Mouse (Mus musculus) gastrocnemius, postnatal 4 days (tissue): ENCODE data around the gene Ube2d3. TPM values are rescaled to one million over a fixed set of nuclear protein-coding genes. Genes with fewer than 3 reads are reported as not detected.
"Not testable (repeated sequence)": the region's sequence is repeated elsewhere in the genome, so short reads cannot be mapped to it uniquely, and the experiment has no call there.

ENCODE experiments used
- DNase-seq, 2 experiments: peaks; one replicate each; pipeline ENCODE4 v3.0.0; 2021 to 2022; ENCODE audit warnings: low spot score in 2 of 2, mixed read lengths in 2 of 2
- total RNA-seq, 2 experiments: library from RNA; stranded (reverse); gene quantifications; 2 replicates each; pipeline ENCODE4 v1.2.3; 2021

Gene Ube2d3
- total RNA-seq, 2 experiments from 2014 or later = 313 to 355 TPM

DNA sequence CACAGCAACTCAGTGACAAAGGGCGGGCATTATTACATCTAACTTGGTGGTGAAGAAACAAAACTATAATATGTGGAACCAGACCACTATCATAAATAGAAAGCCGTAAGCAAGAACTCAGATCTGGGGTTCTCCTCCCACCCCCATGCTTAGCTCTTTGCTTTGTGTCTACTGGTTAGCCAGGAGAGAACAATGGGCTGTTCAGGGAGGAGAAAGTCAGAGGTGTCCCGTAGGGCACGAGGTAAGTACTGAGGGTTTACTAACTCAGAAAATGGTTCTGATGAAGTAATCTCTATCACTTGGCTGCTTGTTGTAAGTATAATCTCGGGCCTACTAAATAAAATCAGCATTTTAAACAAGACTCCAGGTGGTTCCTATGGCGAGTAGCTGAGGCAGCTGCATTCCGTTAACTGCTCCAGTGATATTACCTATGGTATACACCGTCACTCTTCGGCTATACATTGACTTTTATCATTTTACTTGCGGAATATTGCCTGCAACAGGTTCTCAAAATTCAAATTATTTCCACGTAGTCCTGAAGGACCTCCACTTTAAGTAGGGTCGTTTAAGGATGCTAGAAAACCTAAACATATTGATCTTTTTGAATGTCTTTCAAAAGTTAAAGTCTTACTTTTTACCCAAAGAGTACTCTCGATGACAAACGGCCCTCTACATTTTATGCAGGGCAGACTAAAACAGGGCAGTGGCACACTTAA lies 890 bp upstream of the Ube2d3 start:
- no peak for DNase-seq

- DNase-seq = peak; percentile 95 to 96
Observed at GRCm38 (mm10) chr3:135438531-135438912, 573 bp downstream of the Ube2d3 start.

DNA sequence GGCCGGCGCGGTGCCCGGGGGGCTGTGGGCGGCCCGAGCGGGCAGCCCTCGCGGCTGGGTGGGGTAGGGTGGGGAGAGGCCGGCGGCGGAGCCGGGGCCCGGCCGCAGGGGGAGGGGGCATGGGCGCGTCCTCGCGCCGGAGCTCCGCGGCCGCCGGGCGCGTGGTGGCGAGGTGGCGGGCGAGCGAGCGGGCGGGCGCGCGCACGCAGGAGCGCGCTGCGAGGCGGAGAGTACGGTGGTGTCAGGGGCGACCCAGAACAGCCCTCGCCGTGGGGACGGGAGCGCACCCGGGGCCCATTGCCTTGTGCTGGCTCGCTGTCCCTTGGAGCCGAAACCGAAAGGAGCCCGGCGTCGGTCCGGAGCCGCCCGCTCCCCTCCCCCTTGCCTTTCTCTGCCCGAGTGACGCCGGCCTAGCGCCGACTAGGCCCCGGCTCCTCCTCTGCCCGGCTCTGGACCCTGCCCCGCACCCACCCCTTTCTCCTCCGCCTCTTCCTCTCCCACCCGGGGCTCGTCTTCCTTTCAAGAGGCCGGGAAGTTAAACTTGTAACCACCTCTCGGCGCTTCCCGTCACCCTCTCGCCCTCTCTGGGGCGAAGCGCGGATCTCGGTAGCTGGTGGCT lies 1.1 kb downstream of the Ube2d3 start:
- peak; percentile 69 to 88 for DNase-seq

DNA sequence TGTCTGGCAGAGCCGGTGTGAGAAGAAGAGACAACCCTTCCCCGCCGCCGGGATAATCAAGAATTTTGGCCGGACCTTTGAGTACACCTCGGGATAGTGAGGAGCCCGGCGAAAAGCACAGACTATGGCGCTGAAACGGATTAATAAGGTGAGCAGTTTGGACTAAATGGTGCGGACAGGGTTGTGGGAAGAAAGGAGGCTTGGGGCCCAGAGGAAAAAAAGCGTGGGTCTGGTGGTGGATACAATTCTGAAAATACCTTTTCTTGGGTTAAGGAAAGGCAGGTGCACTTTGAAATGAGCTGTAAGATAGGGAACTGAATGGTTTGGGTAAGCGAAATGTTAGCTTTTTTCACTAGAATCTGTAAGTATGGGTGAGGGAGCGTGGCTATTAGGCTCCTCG lies 1.7 kb downstream of the Ube2d3 start:
- DNase-seq = no peak

GRCm38 (mm10) chr3:135440221-135440620 lies 2.3 kb downstream of the Ube2d3 start:
- peak in 1 of 2 experiments; percentile 27 for DNase-seq

GRCm38 (mm10) chr3:135440621-135441020 lies 2.7 kb downstream of the Ube2d3 start:
- no peak for DNase-seq

DNA sequence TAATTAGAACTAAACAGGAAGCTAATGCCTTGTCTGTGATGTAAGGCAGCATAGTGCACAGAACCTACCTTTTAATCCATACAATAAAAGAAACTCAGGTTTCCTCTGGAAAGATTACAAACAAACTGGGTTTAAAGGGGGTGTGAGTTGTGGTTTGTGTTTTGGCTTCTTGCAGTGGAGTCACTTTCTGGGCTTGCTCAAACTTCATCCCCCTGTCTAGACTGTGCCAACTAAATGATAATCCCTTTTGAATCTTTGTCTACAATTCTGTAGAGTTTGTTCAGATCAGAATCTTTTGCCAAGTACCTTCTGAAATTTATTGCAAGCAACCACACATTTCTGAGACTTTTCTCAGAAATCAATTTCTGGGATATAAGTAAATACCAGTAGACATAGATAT lies 7.0 kb downstream of the Ube2d3 start:
- DNase-seq = no peak

- no peak for DNase-seq
Observed at GRCm38 (mm10) chr3:135458981-135459380, 21.0 kb downstream of the Ube2d3 start.

- DNase-seq = no peak
Observed at GRCm38 (mm10) chr3:135468402-135468801, 30.5 kb downstream of the Ube2d3 start.

DNA sequence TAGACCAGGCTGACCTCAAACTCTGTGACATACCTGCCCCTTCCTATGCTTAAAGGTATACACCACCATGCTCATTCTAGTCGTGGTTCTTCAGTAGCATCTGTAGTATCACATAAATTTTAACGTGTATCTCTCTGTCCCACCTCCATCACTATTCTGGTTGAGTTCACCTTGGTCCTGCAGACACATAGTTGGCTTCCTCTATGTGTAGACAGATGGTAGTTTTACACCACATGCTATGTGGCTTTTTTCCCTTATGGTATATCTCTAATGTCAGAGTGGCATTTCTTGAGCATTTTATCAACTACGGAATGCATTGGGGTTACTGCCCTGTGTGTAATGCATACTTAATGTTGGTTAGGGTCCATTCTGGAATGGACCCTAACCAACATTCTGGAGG lies 31.2 kb downstream of the Ube2d3 start:
- DNase-seq = no peak

DNA sequence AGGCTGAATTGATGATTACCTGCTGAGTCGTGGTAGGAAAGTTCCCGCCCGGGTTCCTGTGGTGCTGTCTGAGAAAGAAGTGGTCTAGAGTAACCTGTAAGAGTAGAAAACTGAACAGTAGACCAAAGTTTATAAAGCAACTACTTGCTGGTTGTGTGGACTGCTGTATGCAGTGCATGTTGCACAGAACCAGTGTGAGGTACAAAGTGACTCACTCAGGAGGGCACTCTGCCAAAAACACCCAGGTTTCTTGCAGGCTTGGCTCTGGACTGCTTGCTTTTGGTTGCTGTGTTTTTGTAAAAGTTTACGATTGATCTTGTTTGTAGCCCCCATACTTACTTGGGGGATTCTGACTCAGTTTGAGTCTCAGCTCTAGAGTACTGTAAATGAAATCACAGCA lies 32.0 kb downstream of the Ube2d3 start:
- peak in 1 of 2 experiments; percentile 50 for DNase-seq

GRCm38 (mm10) chr3:135470823-135471222 lies 32.9 kb downstream of the Ube2d3 start:
- no peak for DNase-seq

DNA sequence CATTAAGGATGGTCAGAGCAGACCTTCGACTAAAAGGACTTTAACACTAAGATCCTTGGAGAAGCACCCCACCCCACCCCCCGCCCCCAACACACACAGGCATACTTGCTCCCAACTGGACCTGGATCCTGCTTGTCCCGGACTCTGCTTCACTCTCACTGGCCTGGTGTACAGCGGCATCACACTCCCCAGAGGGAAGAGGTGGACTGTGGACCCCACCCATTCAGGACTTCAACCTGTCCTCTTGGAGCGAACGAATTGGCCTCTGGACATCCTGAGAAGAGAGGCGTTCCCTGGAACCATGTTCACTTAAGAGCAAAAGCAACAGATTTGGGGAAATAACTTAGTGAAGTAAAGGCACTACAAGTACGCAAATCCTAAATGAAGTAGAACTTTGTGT lies 37.1 kb downstream of the Ube2d3 start:
- no peak for DNase-seq

- no peak for DNase-seq
Observed at GRCm38 (mm10) chr3:135476286-135476685, 38.3 kb downstream of the Ube2d3 start.

DNA sequence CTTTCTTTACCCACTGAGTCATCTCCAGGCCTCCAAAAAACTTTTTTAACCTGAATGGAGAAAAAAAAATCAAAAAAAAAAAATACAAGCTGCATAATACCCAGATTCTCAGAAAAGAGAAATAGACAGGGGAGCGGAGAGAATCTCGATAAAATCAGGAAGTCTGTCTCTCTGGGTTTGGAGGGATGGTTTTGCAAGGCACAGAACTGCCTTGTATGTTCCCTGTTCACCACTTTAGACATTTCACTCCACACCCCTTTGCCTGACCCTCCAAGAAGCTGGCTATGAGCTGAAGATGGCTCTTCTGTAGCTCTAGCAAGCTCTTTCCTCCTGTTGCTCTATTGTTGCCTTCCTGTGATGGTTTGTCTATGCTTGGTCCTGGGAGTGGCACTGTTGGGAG lies 39.0 kb downstream of the Ube2d3 start:
- DNase-seq = no peak

GRCm38 (mm10) chr3:135479090-135479489 lies 41.1 kb downstream of the Ube2d3 start:
- not testable (repeated sequence) for DNase-seq

- no peak for DNase-seq
Observed at GRCm38 (mm10) chr3:135480767-135481166, 42.8 kb downstream of the Ube2d3 start.

- DNase-seq = no peak
Observed at GRCm38 (mm10) chr3:135481608-135482007, 43.7 kb downstream of the Ube2d3 start.

GRCm38 (mm10) chr3:135484650-135485049 lies 46.7 kb downstream of the Ube2d3 start:
- DNase-seq = not testable (repeated sequence)

- peak; percentile 59 to 72 for DNase-seq
Observed at GRCm38 (mm10) chr3:135485128-135485899, 47.4 kb downstream of the Ube2d3 start, which contains the start of gene Manba. Gene Manba, plus strand, starts transcription at chr3:135485611.

- DNase-seq = no peak
Observed at GRCm38 (mm10) chr3:135485900-135486241, 47.9 kb downstream of the Ube2d3 start.

DNA sequence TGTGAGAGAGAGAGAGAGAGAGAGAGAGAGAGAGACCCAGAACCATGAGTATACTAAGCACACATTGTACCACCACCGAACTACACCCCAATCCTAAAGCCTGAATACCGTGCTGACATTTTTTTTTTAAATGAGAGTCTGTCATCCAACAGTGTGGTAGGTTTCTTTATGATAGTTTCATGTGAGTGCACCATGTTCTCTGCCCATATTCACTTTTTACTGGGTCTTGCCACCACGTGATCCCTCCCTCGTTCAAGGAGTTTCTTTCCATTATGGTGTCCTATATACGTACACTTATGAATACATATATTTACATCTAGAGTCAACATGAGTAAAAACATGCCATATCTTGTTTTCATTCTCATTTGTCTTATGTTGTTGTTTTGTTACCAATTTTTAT lies 48.4 kb downstream of the Ube2d3 start:
- no peak for DNase-seq
